Mouse (Mus musculus) gastrocnemius, adult 18-20 months (tissue): ENCODE results near the gene Nr5a1. TPM values are rescaled to one million over a fixed set of nuclear protein-coding genes. Genes with fewer than 3 reads are reported as not detected.
A peak's percentile ranks its signal among the peaks of the same experiment; 100 is the strongest.

Experiments used
- DNase-seq: peaks from one replicate; pipeline ENCODE4 v3.0.0; 2021; ENCODE audit warnings: low spot score
- total RNA-seq, 2 experiments: library from RNA; stranded (reverse); gene quantifications; 2 replicates each; pipeline ENCODE4 v1.2.3; 2021

Nr5a1 gene
- total RNA-seq, 2 experiments from 2014 or later, result not detected

- DNase-seq, result no peak
Measured at GRCm38 (mm10) chr2:38705036-38705435, 9.3 kb downstream of the Nr5a1 start.

- DNase-seq, result no peak
Measured at GRCm38 (mm10) chr2:38704336-38704735, 10.0 kb downstream of the Nr5a1 start.

- no peak for DNase-seq
Measured at GRCm38 (mm10) chr2:38700177-38700576, 14.2 kb downstream of the Nr5a1 start.

DNA sequence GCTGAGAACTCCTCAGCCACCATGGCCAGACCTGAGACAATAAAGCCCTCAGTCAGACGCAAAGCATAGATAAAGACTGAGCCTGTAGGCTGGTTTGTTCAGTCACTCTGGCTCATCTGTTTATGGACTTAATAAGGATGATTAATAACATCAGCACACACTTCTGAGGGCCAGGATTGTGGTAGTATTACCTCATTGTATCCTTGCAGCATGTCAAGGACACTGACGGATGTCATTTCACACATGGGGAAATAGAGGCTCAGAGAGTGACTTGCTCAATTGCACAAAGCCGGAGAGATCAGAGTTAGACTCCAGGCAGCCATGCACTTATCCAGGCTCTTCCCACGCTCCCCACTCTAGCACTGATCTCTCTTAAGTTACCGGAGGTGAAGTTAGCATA is 15.7 kb downstream of the Nr5a1 start:
- DNase-seq, result no peak

DNA sequence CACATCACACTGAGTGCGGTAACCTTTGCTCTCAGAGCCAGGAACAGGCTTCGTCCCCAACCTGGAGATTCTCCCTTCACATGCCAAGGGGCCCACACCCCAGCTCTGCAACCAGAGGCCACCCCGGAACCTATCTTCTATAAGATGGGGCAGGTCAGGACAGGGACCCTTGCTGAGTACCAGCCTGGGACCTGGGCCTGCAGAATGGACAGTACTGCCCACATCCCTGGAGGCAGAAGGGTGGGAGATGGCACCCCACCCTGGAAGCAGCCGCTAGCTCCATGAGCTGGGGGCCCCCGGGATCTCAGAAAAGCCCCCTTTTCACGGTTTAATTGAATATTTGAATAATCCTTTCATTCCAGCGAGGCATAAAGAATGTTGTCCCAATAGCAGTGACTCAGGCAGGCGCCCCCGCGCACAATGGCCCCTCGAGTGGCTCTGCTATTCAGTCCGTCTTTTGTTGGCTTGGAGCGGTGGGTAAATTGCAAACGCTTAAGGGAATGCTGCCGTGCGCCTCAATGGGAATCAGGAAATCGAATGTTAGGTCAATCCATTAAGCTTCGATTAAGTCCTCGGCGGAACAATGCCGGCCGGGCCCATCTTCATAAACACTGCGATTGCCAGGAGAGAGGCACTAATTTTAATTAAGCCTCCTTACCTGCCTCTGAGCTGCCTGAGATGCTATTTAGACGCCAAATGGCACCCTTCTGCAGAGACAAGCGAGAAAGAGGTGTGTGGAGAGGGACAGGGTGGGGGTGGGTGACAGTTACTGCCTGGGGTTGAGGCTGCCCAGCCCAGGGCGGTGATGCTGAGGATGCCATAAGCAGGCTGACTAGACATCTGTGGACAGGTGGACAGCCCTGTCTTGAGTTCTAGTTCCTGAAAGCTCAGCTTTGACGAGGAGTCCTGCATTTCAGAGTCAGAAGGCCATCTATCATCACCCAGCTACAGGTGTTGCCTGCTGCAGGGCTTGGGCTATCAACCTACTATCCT is 16.9 kb downstream of the Nr5a1 start:
- DNase-seq, result no peak

- DNase-seq, result no peak
Measured at GRCm38 (mm10) chr2:38695770-38696169, 18.6 kb downstream of the Nr5a1 start.

DNA sequence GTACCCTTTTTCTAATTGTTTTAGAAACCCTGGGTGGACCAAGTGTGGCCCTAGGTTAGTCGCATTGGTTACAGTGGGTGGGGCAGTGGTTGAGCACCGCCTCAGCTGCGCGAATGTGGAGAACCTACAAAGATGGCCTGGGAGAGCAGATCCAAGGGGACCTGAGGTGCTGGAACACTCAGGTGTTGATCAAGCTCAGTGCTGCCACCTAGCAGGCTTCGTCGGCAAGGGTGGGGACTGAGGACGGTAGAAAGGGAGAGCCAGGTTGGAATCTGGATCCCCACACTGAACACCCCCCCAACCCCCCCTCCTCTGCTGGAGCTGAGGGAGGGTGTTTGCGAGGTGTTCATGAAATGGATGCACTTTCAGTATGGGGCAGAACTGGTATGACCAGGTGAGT is 22.8 kb downstream of the Nr5a1 start:
- no peak for DNase-seq

DNA sequence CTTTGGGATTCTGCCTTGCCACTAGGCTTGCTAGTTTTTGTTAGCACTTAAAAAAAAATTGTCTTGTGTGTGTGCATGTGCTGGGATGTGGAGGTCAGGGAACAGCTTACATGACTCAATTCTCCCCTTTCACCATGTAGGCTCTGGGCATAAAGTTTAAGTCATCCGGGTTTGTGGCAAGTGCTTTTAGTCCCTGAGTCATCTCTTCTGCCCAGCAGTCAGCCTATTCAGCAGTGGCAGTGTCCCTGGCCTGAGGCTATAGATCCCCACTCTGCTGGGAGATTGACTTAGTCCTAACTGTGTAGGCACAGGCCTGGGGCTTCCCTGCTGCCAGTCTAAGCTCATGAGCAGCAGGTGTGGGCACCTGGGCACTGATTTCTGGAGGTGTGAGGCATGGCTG is 24.5 kb downstream of the Nr5a1 start:
- DNase-seq, result no peak

DNA sequence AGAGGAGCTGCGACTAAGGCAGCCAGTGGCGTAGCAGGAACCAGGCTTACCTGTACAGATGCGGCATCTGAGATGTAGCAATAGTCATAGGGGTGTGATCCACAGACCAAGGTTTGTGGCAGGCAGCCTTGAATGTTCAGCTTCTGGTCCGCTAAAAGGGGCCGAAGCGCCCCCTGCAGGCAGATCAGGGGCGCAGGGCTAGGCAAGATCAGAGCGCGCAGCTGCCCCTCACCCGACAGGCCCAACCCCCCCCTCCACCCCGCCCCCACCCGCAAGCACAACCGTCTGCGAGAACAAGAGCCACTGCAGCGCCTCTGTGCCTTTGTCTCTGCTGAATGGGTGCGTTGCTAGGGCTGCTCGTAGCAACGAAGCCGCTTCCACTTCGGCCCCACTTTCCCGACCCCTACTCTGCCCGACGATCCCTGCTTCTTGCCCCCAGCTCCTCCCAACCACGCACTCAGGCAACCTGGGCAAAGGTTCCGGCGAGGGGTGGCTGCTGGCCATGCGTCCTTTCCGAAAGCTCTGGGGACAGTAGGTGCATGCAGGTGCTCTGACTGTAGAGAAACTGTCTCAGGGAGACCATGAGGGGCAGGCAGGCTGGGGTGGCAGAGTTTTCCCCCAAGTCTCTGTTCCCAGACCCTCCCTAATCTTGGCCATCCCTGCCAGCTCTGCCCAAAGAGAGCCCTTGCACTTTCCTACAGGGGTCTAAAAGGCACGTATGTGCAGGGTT is 25.4 kb downstream of the Nr5a1 start:
- no peak for DNase-seq

- DNase-seq, result no peak
Measured at GRCm38 (mm10) chr2:38685746-38686145, 28.6 kb downstream of the Nr5a1 start.

DNA sequence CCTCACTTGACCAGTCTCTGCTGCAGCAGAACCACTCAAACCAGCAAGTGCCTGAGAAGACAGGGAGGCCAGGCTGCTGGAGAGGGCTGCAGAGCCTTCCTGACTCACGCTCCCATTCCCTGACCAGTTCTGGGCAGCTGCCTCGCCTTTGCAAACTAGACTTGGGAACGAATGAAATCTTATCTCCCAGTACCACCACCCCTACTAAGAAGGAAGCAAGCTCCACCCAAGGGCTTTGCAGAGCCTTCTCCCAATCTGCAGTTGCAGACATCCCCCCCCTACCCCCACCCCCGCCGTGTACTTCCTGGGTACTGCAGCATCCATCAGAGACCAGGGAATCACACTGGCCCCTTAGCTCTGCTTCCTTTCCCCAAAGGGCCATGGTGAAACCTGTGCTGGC is 31.3 kb downstream of the Nr5a1 start:
- DNase-seq, result no peak

GRCm38 (mm10) chr2:38682209-38682608 is 32.1 kb downstream of the Nr5a1 start:
- DNase-seq, result no peak

GRCm38 (mm10) chr2:38678947-38679346 is 35.4 kb downstream of the Nr5a1 start:
- DNase-seq, result no peak

DNA sequence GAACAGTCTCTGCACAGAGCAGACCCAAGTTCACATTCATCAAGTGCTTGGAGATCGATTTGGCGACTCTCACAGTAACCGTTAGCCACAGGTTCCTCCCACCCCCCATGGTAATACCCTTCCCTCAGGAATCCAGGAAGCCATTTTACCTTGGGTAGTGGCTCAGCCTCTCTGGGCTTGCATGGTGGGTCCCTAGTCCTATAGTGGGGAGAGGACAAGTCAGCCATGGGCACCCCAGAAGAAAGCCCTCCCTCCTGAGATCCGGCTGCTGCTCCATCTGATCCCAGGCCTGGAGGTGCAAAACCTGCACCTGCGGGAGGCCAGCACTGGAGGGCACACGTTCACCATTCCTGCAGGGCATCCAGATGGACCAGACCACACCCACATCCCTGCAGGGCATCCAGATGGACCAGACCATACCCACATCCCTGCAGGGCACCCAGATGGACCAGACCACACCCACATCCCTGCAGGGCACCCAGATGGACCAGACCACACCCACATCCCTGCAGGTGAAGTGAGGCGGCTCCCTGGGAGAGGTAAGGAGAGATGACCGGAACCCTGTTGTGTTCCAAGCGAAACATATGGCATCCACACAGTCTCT is 38.9 kb downstream of the Nr5a1 start:
- DNase-seq, result no peak

DNA sequence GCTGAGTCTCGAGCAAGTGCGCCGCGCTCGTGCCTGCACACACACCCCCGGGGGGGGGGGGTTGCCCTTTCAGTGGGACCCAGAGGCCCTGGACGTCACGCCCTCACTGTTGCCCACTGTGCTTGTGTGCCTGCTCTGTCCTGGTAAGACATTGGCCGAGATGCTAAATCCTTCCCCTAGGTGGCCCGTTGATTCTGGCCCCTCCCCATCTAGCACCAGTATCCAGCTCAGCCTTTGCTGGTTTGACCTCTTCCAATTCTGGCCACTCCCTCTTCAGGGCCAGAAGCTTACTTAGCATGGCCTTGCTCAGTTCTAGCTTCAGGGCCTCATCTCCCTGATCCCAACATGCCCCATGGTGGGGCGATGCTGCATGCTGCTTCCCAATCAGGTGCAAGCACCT is 41.8 kb downstream of the Nr5a1 start:
- DNase-seq, result no peak

DNA sequence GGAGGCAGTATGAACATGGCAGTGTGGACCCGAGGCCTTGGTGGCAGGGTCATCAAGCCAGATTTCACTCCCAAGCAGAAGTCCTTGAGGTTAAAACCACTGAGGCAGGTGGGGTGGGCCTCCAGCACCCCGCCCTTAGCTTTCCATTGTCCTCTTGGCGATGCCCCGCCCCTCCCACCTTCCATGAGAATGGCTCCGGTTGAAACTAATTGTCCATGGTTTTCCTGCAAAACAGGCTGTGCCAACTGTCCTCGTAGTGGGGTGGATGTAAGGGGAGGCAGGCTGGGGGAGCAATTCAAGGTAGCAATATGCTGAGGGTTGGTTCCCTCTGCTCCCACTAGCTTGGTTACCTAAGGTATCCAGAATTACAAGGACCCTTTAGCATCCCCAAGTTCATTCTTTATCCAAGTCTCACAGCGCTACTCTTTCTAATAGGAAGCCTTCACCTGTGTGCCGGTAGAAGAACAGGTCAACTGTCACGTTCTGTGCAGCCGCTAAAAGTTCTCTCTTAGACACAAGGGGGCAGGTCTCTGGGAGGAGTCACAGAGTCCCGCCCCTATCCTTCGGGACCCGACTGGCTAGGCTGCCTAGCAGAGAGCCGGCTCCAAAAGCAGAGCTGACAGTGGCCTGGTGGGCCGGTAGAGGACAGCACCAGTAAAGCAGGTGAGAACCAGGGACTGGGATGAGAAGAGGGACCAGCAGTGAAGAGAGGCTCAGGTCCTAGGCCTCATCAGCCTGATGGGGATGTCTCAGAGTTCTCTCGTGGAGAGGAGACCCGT is 45.4 kb downstream of the Nr5a1 start:
- DNase-seq, result no peak

- DNase-seq, result no peak
Measured at GRCm38 (mm10) chr2:38661398-38661797, 52.9 kb downstream of the Nr5a1 start.

GRCm38 (mm10) chr2:38658338-38658836 is 56.0 kb downstream of the Nr5a1 start:
- peak; percentile 77 for DNase-seq

DNA sequence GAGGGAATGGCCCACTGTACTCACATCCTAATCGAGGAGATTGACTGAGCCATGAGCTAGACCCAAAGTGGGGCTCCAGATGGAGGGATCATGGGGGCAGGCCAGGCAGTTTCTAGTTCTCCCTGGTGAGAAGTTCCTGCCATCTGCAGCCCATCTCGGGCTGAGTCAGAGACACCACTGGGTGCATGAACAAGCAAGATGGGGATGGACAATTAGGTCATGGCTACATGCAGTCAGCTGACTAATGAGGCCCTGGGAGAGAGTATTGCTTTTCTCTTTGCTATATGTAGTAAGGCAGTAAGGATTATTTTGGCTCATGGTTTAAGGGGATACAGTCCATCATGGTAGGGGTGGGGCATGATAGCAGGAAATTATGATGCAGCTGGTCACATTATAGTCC is 60.6 kb downstream of the Nr5a1 start:
- no peak for DNase-seq

DNA sequence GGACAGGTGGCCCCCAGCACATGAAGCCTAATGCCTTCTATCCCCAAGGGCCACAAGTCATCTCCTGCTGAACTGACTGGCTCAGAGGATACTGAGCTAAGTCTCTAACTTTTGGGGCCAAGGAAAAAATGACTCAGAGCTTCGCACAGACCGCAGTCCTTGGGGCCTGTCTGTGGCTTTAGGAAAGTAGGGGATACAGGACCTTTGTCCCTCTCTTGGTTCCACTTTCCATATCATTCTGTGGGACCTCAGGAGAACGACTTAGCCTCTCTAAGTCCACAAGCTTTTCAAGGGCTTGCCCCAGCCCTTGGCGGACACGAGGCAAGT is 61.1 kb downstream of the Nr5a1 start:
- no peak for DNase-seq

- peak; percentile 26 for DNase-seq
Measured at GRCm38 (mm10) chr2:38652565-38653292, 61.6 kb downstream of the Nr5a1 start.
